Mouse (Mus musculus) heart, adult 2 months (tissue): ENCODE measurements around the gene Tfap2c. TPM values are rescaled to one million over a fixed set of nuclear protein-coding genes. Genes with fewer than 3 reads are reported as not detected.

Experiments
- DNase-seq, 2 experiments: peaks; one replicate each; pipeline ENCODE4 v3.0.0; 2021
- H3K27ac ChIP-seq: fragments of 200-600 bp; 2 replicates; pipeline ENCODE4 v1.8.1; 2022
- H3K27me3 ChIP-seq: fragments of 200-500 bp; 2 replicates; pipeline ENCODE4 v1.6.1; 2012; ENCODE audit warnings: mild to moderate bottlenecking, low read length, inconsistent platforms, mixed read lengths; ENCODE audit not compliant: control insufficient read depth, insufficient read depth
- H3K36me3 ChIP-seq: fragments of 200-500 bp; 2 replicates; pipeline ENCODE4 v1.6.1; 2012; ENCODE audit warnings: low read length, inconsistent platforms; ENCODE audit not compliant: control insufficient read depth, insufficient read depth
- H3K4me1 ChIP-seq: fragments of 200-500 bp; 2 replicates; pipeline ENCODE4 v1.6.1; 2011; ENCODE audit warnings: low read length; ENCODE audit not compliant: control insufficient read depth, insufficient read depth
- H3K4me3 ChIP-seq: fragments of 200-600 bp; 2 replicates; pipeline ENCODE4 v1.8.1; 2022
- H3K79me2 ChIP-seq: fragments of 200-500 bp; replicated peaks from 2 replicates; pipeline ENCODE4 v1.6.1; 2012; ENCODE audit warnings: mild to moderate bottlenecking, inconsistent platforms, low read length, moderate library complexity, mixed read lengths; ENCODE audit not compliant: control insufficient read depth, insufficient read depth
- H3K9ac ChIP-seq: fragments of 200-500 bp; 2 replicates; pipeline ENCODE4 v1.6.1; 2012; ENCODE audit warnings: low read depth, mild to moderate bottlenecking, control low read depth, inconsistent platforms, low read length, mixed read lengths
- CTCF ChIP-seq: fragments of 200-600 bp; IDR thresholded peaks from 2 replicates; pipeline ENCODE4 v1.8.1; 2022; ENCODE audit warnings: antibody characterized with exemption, mild to moderate bottlenecking, moderate library complexity
- EP300 ChIP-seq: fragments of 200-500 bp; IDR thresholded peaks from 2 replicates; pipeline ENCODE4 v1.6.1; 2011; ENCODE audit warnings: low read depth, low read length, control low read depth; ENCODE audit not compliant: insufficient read depth
- POLR2A ChIP-seq: fragments of 200-500 bp; IDR thresholded peaks from 2 replicates; pipeline ENCODE4 v1.6.1; 2011; ENCODE audit warnings: mild to moderate bottlenecking, low read depth, low read length, control low read depth; ENCODE audit not compliant: insufficient read depth
- WGBS: fragments of 180-500 bp; shearing (Covaris S2); methylation state at CpG from one replicate; pipeline ENCODE4 v1.1.7; 2018; 5-methylcytosine and 5-hydroxymethylcytosine counted together
- intact Hi-C: fragments of 180-260 bp; cut with DNase I; formaldehyde crosslinking; loops from one replicate; pipeline ENCODE4 v1.15.1; 2025
- polyA plus RNA-seq: library from polyadenylated mRNA; depleted of rRNA; stranded (reverse); fragments of >200 nt; gene quantifications from 2 replicates; pipeline ENCODE4 v1.2.3, GENCODE M21; 2012
- total RNA-seq, 2 experiments: library from RNA; stranded (reverse); gene quantifications; 2 replicates each; pipeline ENCODE4 v1.2.3; 2021

Tfap2c gene
- total and polyA plus RNA-seq, 3 experiments, result not detected

DNA sequence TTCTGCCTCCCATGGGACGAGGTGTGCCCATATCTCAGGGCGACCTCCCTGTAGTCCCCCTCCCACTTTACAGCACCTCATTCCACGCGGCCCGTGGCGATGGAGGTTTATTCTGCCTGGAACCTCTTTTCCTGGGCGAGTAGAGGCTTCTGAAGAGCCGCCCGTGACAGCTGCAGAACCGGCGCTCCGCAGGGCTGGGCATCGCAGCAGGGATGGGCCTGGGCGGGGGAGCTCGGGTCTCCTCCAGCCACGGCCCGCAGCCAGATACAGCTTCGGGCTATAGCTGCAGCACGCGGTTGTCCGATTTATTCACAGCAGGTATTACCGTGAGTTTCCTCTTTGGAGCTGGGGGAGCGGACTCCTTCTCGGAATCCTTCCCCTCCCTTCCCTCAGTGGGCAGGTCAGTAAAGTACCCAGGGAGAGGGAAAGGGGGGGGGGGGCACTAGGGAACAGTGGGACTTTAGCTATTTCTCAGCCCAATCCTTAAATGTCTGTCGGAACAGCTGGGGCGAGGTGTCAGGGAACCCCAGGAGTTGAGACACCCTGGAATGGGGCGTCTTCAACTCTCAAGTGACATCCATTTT lies 629 bp upstream of the Tfap2c start:
- H3K27me3 ChIP-seq, result peaks cover 51% of the 10 kb centered on the region
- H3K4me3 ChIP-seq, result no peak overlapping the region
- intact Hi-C loops, result no loop called here
- no peaks in the 10 kb centered on the region for H3K79me2 ChIP-seq
- TF ChIP-seq POLR2A (no peak), EP300 (no peak), CTCF (no peak)
- WGBS, result under 1% methylated on average over 27 of the region's 27 CpGs
- peak in 1 of 2 experiments; percentile 21 for DNase-seq
- no peak overlapping the region for H3K27ac ChIP-seq
- H3K9ac ChIP-seq, result no peak overlapping the region
- no peaks in the 10 kb centered on the region for H3K4me1 ChIP-seq
- H3K36me3 ChIP-seq, result no peaks in the 10 kb centered on the region

GRCm38 (mm10) chr2:172550364-172551080 lies 1.1 kb downstream of the Tfap2c start:
- intact Hi-C loops, result loop anchor here (10.0 kb wide), 1 partner anchor 224 kb away; no protein-coding TSS in a partner anchor
- Histone ChIP-seq H3K4me3 (no peak overlapping the region), H3K79me2 (no peaks in the 10 kb centered on the region), H3K9ac (no peak overlapping the region), H3K27me3 (peaks cover 49% of the 10 kb centered on the region), H3K27ac (no peak overlapping the region), H3K36me3 (no peaks in the 10 kb centered on the region), H3K4me1 (no peaks in the 10 kb centered on the region)
- peak; percentile 24 to 64 for DNase-seq
- TF ChIP-seq POLR2A (no peak), EP300 (no peak), CTCF (peak; percentile 82)
- 3% methylated on average over 57 of the region's 62 CpGs for WGBS

- Histone ChIP-seq H3K4me3 (no peak overlapping the region), H3K79me2 (no peaks in the 10 kb centered on the region), H3K9ac (no peak overlapping the region), H3K36me3 (no peaks in the 10 kb centered on the region), H3K4me1 (no peaks in the 10 kb centered on the region), H3K27ac (no peak overlapping the region), H3K27me3 (peaks cover 44% of the 10 kb centered on the region)
- WGBS, result 2% methylated on average over 57 of the region's 57 CpGs
- intact Hi-C loops, result loop anchor here (10.0 kb wide), 1 partner anchor 224 kb away; no protein-coding TSS in a partner anchor
- no peak for TF ChIP-seq POLR2A
- TF ChIP-seq CTCF, result no peak
- TF ChIP-seq EP300, result no peak
- no peak for DNase-seq
Observed at GRCm38 (mm10) chr2:172551081-172551720, 1.8 kb downstream of the Tfap2c start.

DNA sequence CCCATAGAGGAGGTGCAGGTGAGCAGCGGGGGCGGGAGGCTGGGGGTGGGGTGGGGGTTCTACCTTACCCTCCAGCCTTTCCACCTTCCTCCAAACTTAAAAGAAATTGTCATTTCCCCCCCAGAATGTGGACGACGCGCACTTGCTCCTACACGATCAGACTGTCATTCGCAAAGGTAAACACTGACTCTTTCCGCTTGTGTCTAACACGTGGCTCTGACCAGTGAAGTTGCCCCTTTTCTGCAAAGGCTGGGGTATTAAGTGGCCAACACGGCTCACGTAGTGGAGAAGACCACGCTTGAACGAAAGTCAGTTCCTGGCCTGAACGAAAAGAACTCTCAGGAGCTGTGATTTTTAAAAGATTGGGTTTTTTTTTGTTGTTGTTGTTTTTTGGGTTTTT lies 2.5 kb downstream of the Tfap2c start:
- WGBS, result 7% methylated on average over 14 of the region's 14 CpGs
- TF ChIP-seq POLR2A (no peak), CTCF (no peak), EP300 (no peak)
- H3K79me2 ChIP-seq, result no peaks in the 10 kb centered on the region
- H3K9ac ChIP-seq, result no peak overlapping the region
- intact Hi-C loops, result loop anchor here (10.0 kb wide), 1 partner anchor 223 kb away; no protein-coding TSS in a partner anchor
- no peak overlapping the region for H3K4me3 ChIP-seq
- peaks cover 40% of the 10 kb centered on the region for H3K27me3 ChIP-seq
- no peak for DNase-seq
- no peaks in the 10 kb centered on the region for H3K4me1 ChIP-seq
- H3K27ac ChIP-seq, result no peak overlapping the region
- no peaks in the 10 kb centered on the region for H3K36me3 ChIP-seq

DNA sequence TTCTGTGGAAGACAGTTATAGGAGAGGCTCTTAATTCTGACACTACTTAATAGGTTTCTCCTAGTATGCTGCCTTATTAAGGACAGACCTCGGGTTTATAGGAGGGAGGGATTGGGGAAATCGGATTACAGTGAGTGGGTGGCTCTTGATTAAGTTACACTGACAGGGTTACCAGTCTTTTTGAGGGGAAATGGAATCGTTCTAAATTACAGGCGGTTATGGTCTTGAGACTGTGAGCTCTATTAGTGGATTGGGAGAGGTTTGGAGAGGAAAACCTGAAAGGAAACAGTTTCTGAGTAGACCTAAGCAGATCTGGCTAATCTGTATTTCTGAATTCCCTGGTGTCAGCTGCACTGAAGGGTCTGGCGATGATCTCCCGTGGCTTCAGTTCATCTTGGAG lies 3.3 kb downstream of the Tfap2c start:
- no peak overlapping the region for H3K27ac ChIP-seq
- H3K4me1 ChIP-seq, result no peaks in the 10 kb centered on the region
- WGBS, result 5% methylated on average over 6 of the region's 6 CpGs
- H3K79me2 ChIP-seq, result no peaks in the 10 kb centered on the region
- DNase-seq, result no peak
- no peak overlapping the region for H3K4me3 ChIP-seq
- no peaks in the 10 kb centered on the region for H3K36me3 ChIP-seq
- no peak overlapping the region for H3K9ac ChIP-seq
- intact Hi-C loops, result loop anchor here (10.0 kb wide), 1 partner anchor 222 kb away; no protein-coding TSS in a partner anchor
- peaks cover 34% of the 10 kb centered on the region for H3K27me3 ChIP-seq
- TF ChIP-seq EP300 (no peak), POLR2A (no peak), CTCF (no peak)

- Histone ChIP-seq H3K36me3 (no peaks in the 10 kb centered on the region), H3K79me2 (no peaks in the 10 kb centered on the region), H3K4me1 (no peaks in the 10 kb centered on the region), H3K27me3 (peaks cover 27% of the 10 kb centered on the region), H3K27ac (no peak overlapping the region), H3K4me3 (no peak overlapping the region), H3K9ac (no peak overlapping the region)
- TF ChIP-seq POLR2A, result no peak
- TF ChIP-seq CTCF, result no peak
- no peak for DNase-seq
- WGBS, result 66% methylated on average over 9 of the region's 9 CpGs
- intact Hi-C loops, result loop anchor here (10.0 kb wide), 1 partner anchor 221 kb away; no protein-coding TSS in a partner anchor
Observed at GRCm38 (mm10) chr2:172554211-172554610, 4.8 kb downstream of the Tfap2c start.
